ENCODE assay signal across 27 mouse cellular contexts in the genomic region with DNA sequence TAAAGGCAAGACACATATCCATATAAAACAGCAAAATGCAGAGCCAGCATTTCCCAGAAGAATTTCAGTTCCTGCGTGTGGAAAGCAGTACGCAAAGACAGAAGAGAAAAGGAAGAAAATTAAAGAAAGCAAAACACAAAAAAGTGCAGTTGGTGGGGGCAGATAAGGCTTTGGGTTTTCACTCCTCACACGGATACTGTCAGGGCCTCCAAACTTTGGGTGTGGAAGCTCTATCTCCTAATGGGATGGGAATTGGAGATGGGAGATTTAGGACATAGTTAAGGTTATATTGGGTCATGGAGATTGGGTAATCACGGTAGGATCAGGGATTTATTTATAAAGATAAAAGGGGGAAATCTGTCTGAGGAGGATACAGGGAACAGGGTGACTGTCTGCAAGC.
"Had no signal": no experiment of that assay in that cellular context is flagged by ENCODE, and none has a peak within 500 bp of the region (broad histone marks: within the 10 kb centered on the region; RNA-seq: fewer than 3 reads in every experiment).

No protein-coding gene starts in this region.

- H3K4me1 ChIP-seq: embryonic facial prominence, embryonic 12.5 days; embryonic facial prominence, embryonic 13.5 days; embryonic facial prominence, embryonic 15.5 days; forebrain, embryonic 10.5 days; forebrain, embryonic 12.5 days; forebrain, embryonic 13.5 days; heart, embryonic 10.5 days had no signal

- H3K9ac ChIP-seq: embryonic facial prominence, embryonic 12.5 days; embryonic facial prominence, embryonic 13.5 days; embryonic facial prominence, embryonic 15.5 days; forebrain, embryonic 12.5 days; forebrain, embryonic 13.5 days; forebrain, postnatal 0 days had no signal

- H3K9me3 ChIP-seq: embryonic facial prominence, embryonic 10.5 days; embryonic facial prominence, embryonic 12.5 days; embryonic facial prominence, embryonic 13.5 days; embryonic facial prominence, embryonic 15.5 days; forebrain, embryonic 10.5 days; forebrain, embryonic 12.5 days; forebrain, embryonic 13.5 days; heart, embryonic 10.5 days had no signal

- DNase-seq: cerebellum, adult 9-10 months; cerebellum, adult 9-11 months; cerebellum, postnatal 10 days; cerebellum, postnatal 14 days; cerebellum, postnatal 25 days; cerebellum, postnatal 36 days; embryo, embryonic 11 days; forebrain, postnatal 0 days; gastrocnemius, adult 2 months; gastrocnemius, postnatal 10 days; gastrocnemius, postnatal 14 days; gastrocnemius, postnatal 25 days; gastrocnemius, postnatal 36 days; heart, adult 11 months; heart, adult 18-20 months; heart, adult 2 months had no signal

- ATAC-seq: forebrain, embryonic 13.5 days; forebrain, embryonic 14.5 days; forebrain, embryonic 16.5 days; forebrain, postnatal 0 days had no signal

- H3K36me3 ChIP-seq: embryonic facial prominence, embryonic 10.5 days; embryonic facial prominence, embryonic 12.5 days; embryonic facial prominence, embryonic 13.5 days; embryonic facial prominence, embryonic 15.5 days; forebrain, embryonic 10.5 days; forebrain, embryonic 12.5 days; heart, embryonic 10.5 days had no signal

- H3K4me3 ChIP-seq: embryonic facial prominence, embryonic 10.5 days; embryonic facial prominence, embryonic 12.5 days; embryonic facial prominence, embryonic 13.5 days; embryonic facial prominence, embryonic 15.5 days; erythroblast, embryonic 14.5 days; forebrain, embryonic 10.5 days; forebrain, embryonic 12.5 days; forebrain, embryonic 13.5 days; gastrocnemius, adult 2 months; heart, adult 2 months; heart, embryonic 10.5 days had no signal

- H3K27me3 ChIP-seq: embryonic facial prominence, embryonic 12.5 days; embryonic facial prominence, embryonic 13.5 days; embryonic facial prominence, embryonic 15.5 days; forebrain, embryonic 12.5 days; forebrain, embryonic 13.5 days had no signal

- H3K27ac ChIP-seq: embryonic facial prominence, embryonic 10.5 days; embryonic facial prominence, embryonic 12.5 days; embryonic facial prominence, embryonic 13.5 days; embryonic facial prominence, embryonic 15.5 days; forebrain, embryonic 10.5 days; forebrain, embryonic 12.5 days; forebrain, embryonic 13.5 days; gastrocnemius, adult 2 months; heart, adult 2 months; heart, embryonic 10.5 days had no signal

- H3K4me2 ChIP-seq: embryonic facial prominence, embryonic 12.5 days; embryonic facial prominence, embryonic 13.5 days; embryonic facial prominence, embryonic 15.5 days; forebrain, embryonic 12.5 days; forebrain, embryonic 13.5 days had no signal
